18 mouse cellular contexts compared by ENCODE assay signal in the genomic region with DNA sequence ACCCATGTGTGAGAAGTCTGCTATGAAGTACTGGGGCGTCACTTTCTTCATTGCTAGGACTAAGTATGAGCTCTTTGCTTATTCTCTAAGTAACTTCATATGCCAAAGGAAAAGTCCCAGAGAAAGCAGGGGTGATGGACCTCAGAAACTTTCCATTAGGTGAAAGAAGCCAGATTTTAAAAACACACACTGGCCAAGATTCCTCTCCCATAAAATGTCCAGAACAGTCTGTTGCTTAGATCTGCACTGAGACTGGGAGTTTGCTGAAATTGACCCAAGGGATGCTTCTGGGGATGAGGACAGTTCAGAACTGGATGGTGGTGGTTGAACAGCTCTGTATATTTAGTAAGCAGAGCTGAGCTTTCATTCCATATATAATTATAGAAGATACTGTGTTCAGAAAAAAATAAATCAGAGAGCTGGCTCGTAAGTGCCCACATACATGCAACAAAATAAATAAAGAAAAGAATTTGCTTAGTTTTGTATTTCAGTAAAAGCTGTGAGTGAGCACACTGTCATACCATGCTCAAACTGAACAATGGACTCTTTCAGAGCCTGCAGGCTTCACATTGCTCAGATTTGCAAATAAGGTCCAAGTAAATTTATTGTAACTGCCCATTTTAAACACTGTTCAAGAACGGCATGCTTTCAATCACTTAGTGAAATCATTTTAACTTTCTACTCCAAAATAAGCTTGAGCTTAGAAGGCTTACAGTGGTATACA.
DNase-seq lines count a peak whose midpoint lies in the region; ATAC-seq and TF ChIP-seq lines count a peak whose summit lies in the region.
"Had no signal": no experiment of that assay in that cellular context is flagged by ENCODE, and none has a peak within 500 bp of the region (broad histone marks: within the 10 kb centered on the region; RNA-seq: fewer than 3 reads in every experiment).

No protein-coding gene starts in this region.

- no peak overlapping the region for H3K9ac ChIP-seq in stomach, embryonic 14.5 days (replicated peaks; ENCODE audit: low read depth, low read length)
- H3K9ac ChIP-seq in stomach, postnatal 0 days (ENCODE audit: low read length) = no peak overlapping the region
- no peak overlapping the region for H3K9ac ChIP-seq in limb, embryonic 13.5 days
- H3K9ac ChIP-seq: hindbrain, embryonic 12.5 days; liver, postnatal 0 days; midbrain, embryonic 13.5 days; neural tube, embryonic 13.5 days had no signal

- 65% methylated on average over 3 of the region's 3 CpGs for WGBS in stomach, embryonic 14.5 days
- WGBS in stomach, postnatal 0 days = 46% methylated on average over 3 of the region's 3 CpGs
- 49% methylated on average over 3 of the region's 3 CpGs for WGBS in limb, embryonic 13.5 days

- H3K27ac ChIP-seq in stomach, embryonic 14.5 days (ENCODE audit: low read length) = peak overlapping the region; percentile 1; the same call in 1 of the 2 replicates
- H3K27ac ChIP-seq in stomach, postnatal 0 days (replicated peaks) = no peak overlapping the region
- peak overlapping the region; percentile 75 for H3K27ac ChIP-seq in limb, embryonic 13.5 days
- H3K27ac ChIP-seq: hindbrain, embryonic 12.5 days; midbrain, embryonic 13.5 days; neural tube, embryonic 13.5 days had no signal

- H3K9me3 ChIP-seq in stomach, embryonic 14.5 days (ENCODE audit: control insufficient read depth, low read depth, low read length) = no peaks in the 10 kb centered on the region
- H3K9me3 ChIP-seq in stomach, postnatal 0 days (ENCODE audit: control insufficient read depth, low read length) = no peaks in the 10 kb centered on the region
- H3K9me3 ChIP-seq in limb, embryonic 13.5 days = 0 out of 2 replicates have a peak, but pooled peaks cover 5% of the 10 kb centered on the region
- H3K9me3 ChIP-seq: hindbrain, embryonic 12.5 days; midbrain, embryonic 13.5 days; neural tube, embryonic 13.5 days had no signal

- DNase-seq in heart, adult 18-20 months = peak; percentile 12 to 56
- no peak for DNase-seq in heart, postnatal 4 days
- DNase-seq in stomach, postnatal 0 days (ENCODE audit: low spot score) = no peak
- DNase-seq in spleen, adult 18-20 months = no peak
- DNase-seq: adrenal gland, adult 2 months; cerebellum, postnatal 10 days; kidney, adult 8-10 months; kidney, postnatal 25 days; liver, postnatal 0 days; lung, postnatal 14 days; right cerebral cortex, adult 18-20 months had no signal

- H3K27me3 ChIP-seq in stomach, embryonic 14.5 days (ENCODE audit: control insufficient read depth, insufficient read depth, low read length) = no peaks in the 10 kb centered on the region
- H3K27me3 ChIP-seq in stomach, postnatal 0 days (ENCODE audit: control insufficient read depth, insufficient read depth, low read length) = no peaks in the 10 kb centered on the region
- no peaks in the 10 kb centered on the region for H3K27me3 ChIP-seq in limb, embryonic 13.5 days
- H3K27me3 ChIP-seq: hindbrain, embryonic 12.5 days; midbrain, embryonic 13.5 days; neural tube, embryonic 13.5 days had no signal

- no peak for ATAC-seq in stomach, embryonic 14.5 days (ENCODE audit: insufficient number of reproducible peaks, insufficient read depth, low FRiP score, low read depth)
- no peak; the same call in 1 of the 2 replicates for ATAC-seq in stomach, postnatal 0 days (ENCODE audit: low FRiP score, low TSS enrichment)
- ATAC-seq in limb, embryonic 13.5 days (ENCODE audit: low FRiP score, low read depth) = peak; percentile 64; the same call in 1 of the 2 replicates
- ATAC-seq in cerebellum, adult (ENCODE audit: insufficient number of reproducible peaks, low FRiP score, low TSS enrichment) = no peak
- ATAC-seq: forebrain, embryonic 14.5 days; liver, postnatal 0 days; midbrain, embryonic 13.5 days had no signal

- no peak overlapping the region for H3K4me3 ChIP-seq in stomach, embryonic 14.5 days (ENCODE audit: low read depth, low read length)
- H3K4me3 ChIP-seq in stomach, postnatal 0 days (ENCODE audit: low read depth, low read length) = no peak overlapping the region
- H3K4me3 ChIP-seq in limb, embryonic 13.5 days = no peak overlapping the region
- H3K4me3 ChIP-seq: hindbrain, embryonic 12.5 days; midbrain, embryonic 13.5 days; neural tube, embryonic 13.5 days had no signal

- no peak for TF ChIP-seq EP300 in stomach, postnatal 0 days (optimal IDR thresholded peaks at IDR 0.05)

- no peaks in the 10 kb centered on the region for H3K36me3 ChIP-seq in stomach, embryonic 14.5 days (ENCODE audit: control insufficient read depth, insufficient read depth, low read length)
- no peaks in the 10 kb centered on the region for H3K36me3 ChIP-seq in stomach, postnatal 0 days (ENCODE audit: control insufficient read depth, insufficient read depth, low read length)
- no peaks in the 10 kb centered on the region for H3K36me3 ChIP-seq in limb, embryonic 13.5 days
- H3K36me3 ChIP-seq: hindbrain, embryonic 12.5 days; midbrain, embryonic 13.5 days; neural tube, embryonic 13.5 days had no signal

- TF ChIP-seq CTCF in stomach, postnatal 0 days (IDR thresholded peaks at IDR 0.05; ENCODE audit: low read depth) = no peak

- no peak overlapping the region for H3K4me2 ChIP-seq in stomach, embryonic 14.5 days (replicated peaks; ENCODE audit: low read depth, low read length)
- H3K4me2 ChIP-seq in stomach, postnatal 0 days (replicated peaks; ENCODE audit: low read depth) = no peak overlapping the region
- H3K4me2 ChIP-seq in limb, embryonic 13.5 days (replicated peaks) = no peak overlapping the region
- H3K4me2 ChIP-seq: hindbrain, embryonic 12.5 days; midbrain, embryonic 13.5 days; neural tube, embryonic 13.5 days had no signal

- no peaks in the 10 kb centered on the region for H3K4me1 ChIP-seq in stomach, embryonic 14.5 days (ENCODE audit: control insufficient read depth, insufficient read depth, low read length)
- H3K4me1 ChIP-seq in stomach, postnatal 0 days (replicated peaks; ENCODE audit: control insufficient read depth, insufficient read depth) = no peaks in the 10 kb centered on the region
- H3K4me1 ChIP-seq in limb, embryonic 13.5 days = peaks cover 21% of the 10 kb centered on the region
- H3K4me1 ChIP-seq: hindbrain, embryonic 12.5 days; midbrain, embryonic 13.5 days; neural tube, embryonic 13.5 days had no signal

Comparison
In these comparisons a context has a peak if more than half of its experiments do, and no peak if none do; other contexts are left out.
1. DNase-seq: peak in heart, adult 18-20 months (2 of 2); none in heart, postnatal 4 days (single experiment), stomach, postnatal 0 days (single experiment) and spleen, adult 18-20 months (0 of 2).